Mouse (Mus musculus) liver, embryonic 11.5 days (tissue): ENCODE measurements around the gene Bad. TPM values are rescaled to one million over a fixed set of nuclear protein-coding genes. Genes with fewer than 3 reads are reported as not detected.

ENCODE experiments used
- ATAC-seq: fragments of 200-750 bp; cut with Nextera tagmentation; replicated peaks from 2 replicates; pipeline ENCODE4 v1.8.0; 2017; ENCODE audit warnings: moderate number of reproducible peaks, mild to moderate bottlenecking, moderate TSS enrichment, moderate library complexity; ENCODE audit not compliant: low FRiP score
- DNase-seq: peaks from one replicate; pipeline ENCODE4 v3.0.0-alpha.2; 2017; ENCODE audit warnings: low spot score
- H3K27ac ChIP-seq: fragments of 300-500 bp; sonication (generic); 2 replicates; pipeline ENCODE4 v1.5.1; 2014; ENCODE audit warnings: mild to moderate bottlenecking, low read depth, low read length, control low read depth
- H3K27me3 ChIP-seq: fragments of 300-500 bp; sonication (generic); replicated peaks from 2 replicates; pipeline ENCODE4 v1.6.1; 2014; ENCODE audit warnings: low read length, mixed read lengths; ENCODE audit not compliant: control insufficient read depth, insufficient read depth
- H3K36me3 ChIP-seq: fragments of 300-500 bp; sonication (generic); 2 replicates; pipeline ENCODE4 v1.6.1; 2014; ENCODE audit warnings: mild to moderate bottlenecking, low read length, moderate library complexity, mixed read lengths; ENCODE audit not compliant: control insufficient read depth, insufficient read depth
- H3K4me1 ChIP-seq: fragments of 300-500 bp; sonication (generic); replicated peaks from 2 replicates; pipeline ENCODE4 v1.6.1; 2014; ENCODE audit warnings: low read length, mixed read lengths; ENCODE audit not compliant: control insufficient read depth, insufficient read depth
- H3K4me2 ChIP-seq: fragments of 300-500 bp; sonication (generic); 2 replicates; pipeline ENCODE4 v1.6.1; 2014; ENCODE audit warnings: mild to moderate bottlenecking, control low read depth, moderate library complexity
- H3K4me3 ChIP-seq: fragments of 300-500 bp; sonication (generic); 2 replicates; pipeline ENCODE4 v1.5.1; 2014; ENCODE audit warnings: low read depth, low read length, control low read depth
- H3K9ac ChIP-seq: fragments of 300-500 bp; sonication (generic); 2 replicates; pipeline ENCODE4 v1.6.1; 2014; ENCODE audit warnings: low read depth, low read length, control low read depth
- H3K9me3 ChIP-seq: fragments of 300-500 bp; sonication (generic); 2 replicates; pipeline ENCODE4 v1.6.1; 2016; ENCODE audit warnings: low read length, inconsistent platforms, mixed read lengths; ENCODE audit not compliant: control insufficient read depth
- WGBS: fragments of 180-500 bp; shearing (Covaris S2); extraction: QIAGEN DNeasy Blood & Tissue Kit; methylation state at CpG from one replicate; pipeline ENCODE4 v1.1.7; 2014; 5-methylcytosine and 5-hydroxymethylcytosine counted together
- polyA plus RNA-seq: library from polyadenylated mRNA; unstranded; fragments of >200 nt; fragmentation: Nextera tagmentation; extraction: Ambion mirVana; gene quantifications from 2 replicates; pipeline ENCODE4 v1.2.1, GENCODE M21; 2014

The Bad gene
- polyA plus RNA-seq, 1 experiment from 2014 or later, result 54.7 TPM

- 41% methylated on average over 8 of the region's 8 CpGs for WGBS
- Histone ChIP-seq H3K27ac (peak overlapping the region; percentile 82), H3K9me3 (no peaks in the 10 kb centered on the region), H3K4me2 (peak overlapping the region; percentile 97), H3K27me3 (peaks cover 19% of the 10 kb centered on the region), H3K4me1 (peaks cover 38% of the 10 kb centered on the region), H3K4me3 (peak overlapping the region; percentile 68), H3K9ac (peak overlapping the region; percentile 74), H3K36me3 (peaks cover 5% of the 10 kb centered on the region; the same call in 1 of the 2 replicates)
- DNase-seq, result peak; percentile 38
- ATAC-seq, result no peak
These were observed 21.6 kb upstream of the Bad start for GRCm38 (mm10) chr19:6919876-6920740.

DNA sequence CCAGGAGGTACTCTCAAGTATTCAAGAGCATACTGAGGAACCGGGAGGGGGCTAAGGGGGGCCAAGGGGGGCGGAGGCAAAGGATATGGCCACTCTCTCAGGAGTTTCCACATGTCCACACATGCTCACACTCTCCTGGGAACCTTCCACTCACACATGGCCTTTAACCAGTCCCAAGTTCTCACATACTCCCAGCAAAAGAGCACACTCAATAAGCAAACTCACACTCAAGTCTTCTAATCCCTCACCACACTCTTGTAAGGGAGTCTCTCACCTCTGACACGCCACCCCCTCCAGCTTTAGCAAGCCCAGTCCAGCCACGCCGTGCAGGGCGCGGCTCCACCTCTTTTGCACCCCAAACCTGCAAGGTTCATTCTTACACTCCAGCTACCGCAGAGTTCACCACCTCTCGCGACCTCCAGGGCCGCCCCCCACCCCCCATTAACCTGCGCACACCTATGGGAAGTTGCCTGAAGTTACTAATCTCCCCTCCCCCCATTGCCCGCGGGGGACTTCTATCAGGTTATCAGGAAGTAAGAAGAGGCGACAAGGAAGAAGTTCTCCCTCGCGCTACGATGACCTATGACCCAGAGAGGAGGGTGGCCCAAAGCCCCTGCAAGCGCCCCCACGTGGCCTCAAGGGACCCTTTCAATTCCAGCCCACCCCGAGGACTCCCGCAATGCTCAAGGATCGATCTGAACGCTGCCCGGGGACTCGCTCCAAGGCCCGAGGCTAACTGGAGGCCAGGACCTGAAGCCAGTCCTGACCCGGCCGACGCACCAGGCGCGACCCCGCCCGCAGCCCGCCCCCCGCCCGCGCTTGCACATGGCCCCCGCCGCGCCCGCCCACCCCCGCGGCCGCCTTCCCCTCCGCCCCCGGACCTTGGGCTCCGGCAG is 20.7 kb upstream of the Bad start:
- 1% methylated on average over 33 of the region's 48 CpGs for WGBS
- Histone ChIP-seq H3K4me1 (peaks cover 39% of the 10 kb centered on the region), H3K9ac (peak overlapping the region; percentile 74), H3K27me3 (peaks cover 28% of the 10 kb centered on the region), H3K4me3 (peak overlapping the region; percentile 68), H3K27ac (peak overlapping the region; percentile 82), H3K9me3 (no peaks in the 10 kb centered on the region), H3K36me3 (peaks cover 5% of the 10 kb centered on the region; the same call in 1 of the 2 replicates), H3K4me2 (peak overlapping the region; percentile 97)
- ATAC-seq (no peak; the same call in 1 of the 2 replicates), DNase-seq (peak; percentile 82)

GRCm38 (mm10) chr19:6921647-6922567 is 19.8 kb upstream of the Bad start, which contains the start of gene Esrra:
Gene Esrra (minus strand): TSS chr19:6921813.
- under 1% methylated on average over 61 of the region's 66 CpGs for WGBS
- peak; percentile 100 for DNase-seq
- Histone ChIP-seq H3K4me2 (peak within 1 kb of the TSS; percentile 97), H3K9ac (peak within 1 kb of the TSS; percentile 74), H3K4me3 (peak within 1 kb of the TSS; percentile 68), H3K4me1 (peaks cover 36% of the 10 kb centered on the region), H3K27me3 (peaks cover 37% of the 10 kb centered on the region), H3K9me3 (no peaks in the 10 kb centered on the region), H3K27ac (peak within 1 kb of the TSS; percentile 82), H3K36me3 (peaks cover 5% of the 10 kb centered on the region; the same call in 1 of the 2 replicates)
- peak; percentile 94 for ATAC-seq

GRCm38 (mm10) chr19:6922901-6923735 is 18.5 kb upstream of the Bad start:
- peaks cover 49% of the 10 kb centered on the region for H3K27me3 ChIP-seq
- peak overlapping the region; percentile 34; the same call in 1 of the 2 replicates for H3K9ac ChIP-seq
- DNase-seq (no peak), ATAC-seq (no peak)
- peak overlapping the region; percentile 68; the same call in 1 of the 2 replicates for H3K4me3 ChIP-seq
- peaks cover 38% of the 10 kb centered on the region for H3K4me1 ChIP-seq
- no peaks in the 10 kb centered on the region for H3K9me3 ChIP-seq
- H3K36me3 ChIP-seq, result peaks cover 5% of the 10 kb centered on the region; the same call in 1 of the 2 replicates
- no peak overlapping the region for H3K27ac ChIP-seq
- 55% methylated on average over 6 of the region's 6 CpGs for WGBS
- H3K4me2 ChIP-seq, result peak overlapping the region; percentile 97

DNA sequence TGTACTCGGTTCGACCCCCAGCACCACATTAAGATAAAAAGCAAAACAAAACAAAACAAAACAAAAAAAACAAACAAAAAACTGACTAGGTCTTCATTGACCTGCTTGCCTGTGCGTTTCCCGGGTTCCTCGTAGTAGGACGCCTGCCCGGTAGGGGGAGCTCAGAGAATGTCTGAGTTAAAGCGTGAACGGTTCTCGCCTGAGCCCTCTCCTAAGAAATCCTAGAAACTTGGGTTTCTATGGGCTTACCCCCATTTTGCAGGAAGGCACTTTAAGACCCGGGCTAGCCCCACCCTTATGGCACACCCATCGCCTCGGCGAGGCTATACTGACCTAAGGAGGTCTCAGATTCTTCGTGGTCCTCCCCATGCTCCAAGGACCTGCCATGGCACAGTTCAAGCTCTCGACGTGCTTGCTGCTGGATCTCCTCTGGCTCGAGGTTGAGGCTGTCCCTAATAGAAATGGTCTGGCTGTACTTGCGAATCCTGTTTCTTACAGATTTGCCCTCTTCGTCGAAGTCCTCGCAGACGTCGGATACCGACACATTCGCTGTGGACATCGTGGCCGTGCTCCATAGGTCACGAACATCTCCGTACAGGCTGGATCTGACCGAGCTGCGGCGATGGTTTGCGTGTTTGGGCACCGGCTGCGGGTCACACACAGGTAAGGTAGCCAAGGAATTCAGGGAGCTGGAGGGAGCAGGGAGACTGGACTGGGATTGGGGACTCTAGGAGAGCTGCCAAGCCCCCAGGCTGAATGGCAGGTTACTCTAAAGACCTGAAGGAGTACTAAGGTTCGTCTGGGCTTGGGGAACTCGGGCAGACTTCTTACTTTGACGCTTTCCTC is 17.0 kb upstream of the Bad start:
- peak; percentile 76 for DNase-seq
- ATAC-seq, result no peak
- 6% methylated on average over 39 of the region's 39 CpGs for WGBS
- Histone ChIP-seq H3K4me2 (peak overlapping the region; percentile 53), H3K9ac (peak overlapping the region; percentile 10; the same call in 1 of the 2 replicates), H3K4me3 (peak overlapping the region; percentile 29), H3K4me1 (peaks cover 36% of the 10 kb centered on the region), H3K36me3 (no peaks in the 10 kb centered on the region), H3K27me3 (peaks cover 63% of the 10 kb centered on the region), H3K27ac (no peak overlapping the region), H3K9me3 (no peaks in the 10 kb centered on the region)

DNA sequence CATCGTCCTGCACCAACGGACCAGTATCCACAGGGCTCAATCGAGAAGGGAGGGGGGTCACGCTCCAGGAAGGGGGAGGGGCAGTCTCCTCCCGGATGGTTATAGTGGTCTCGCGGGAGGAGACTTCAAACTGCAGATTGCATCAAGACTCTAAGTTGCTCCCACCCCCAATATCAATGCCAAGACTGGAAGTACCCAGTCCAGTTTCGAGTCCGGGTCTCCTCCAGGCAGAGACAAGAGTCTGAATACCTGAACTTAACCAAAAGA is 16.4 kb upstream of the Bad start, which contains the start of gene Catsperz:
Gene Catsperz, minus strand, starts transcription at position 74 of the 267 bp plus-strand sequence.
- peaks cover 32% of the 10 kb centered on the region for H3K4me1 ChIP-seq
- H3K9me3 ChIP-seq, result no peaks in the 10 kb centered on the region
- H3K36me3 ChIP-seq, result no peaks in the 10 kb centered on the region

More for the DNA sequence above, 16.4 kb upstream of the Bad start, which contains the start of gene Catsperz:
- Histone ChIP-seq H3K4me3 (peak within 1 kb of the TSS; percentile 29), H3K4me2 (peak within 1 kb of the TSS; percentile 53), H3K27ac (no peak within 1 kb of the TSS), H3K27me3 (peaks cover 67% of the 10 kb centered on the region), H3K9ac (peak within 1 kb of the TSS; percentile 10; the same call in 1 of the 2 replicates)
- WGBS, result 5% methylated on average over 9 of the region's 9 CpGs
- ATAC-seq, result no peak
- no peak for DNase-seq
